Mouse (Mus musculus) ES-Bruce4 (cell line): ENCODE measurements around the gene Rusc2. TPM values are rescaled to one million over a fixed set of nuclear protein-coding genes. Genes with fewer than 3 reads are reported as not detected.

Experiments used
- H3K27ac ChIP-seq: 2 replicates; pipeline ENCODE4 v1.5.1; 2012; ENCODE audit warnings: low read length, inconsistent platforms; ENCODE audit not compliant: insufficient read depth
- H3K27me3 ChIP-seq: 2 replicates; pipeline ENCODE4 v1.6.1; 2012; ENCODE audit warnings: mild to moderate bottlenecking, low read length, inconsistent platforms; ENCODE audit not compliant: control insufficient read depth, poor library complexity, insufficient read depth, severe bottlenecking
- H3K36me3 ChIP-seq: 2 replicates; pipeline ENCODE4 v1.6.1; 2012; ENCODE audit warnings: inconsistent platforms, mild to moderate bottlenecking, low read length, moderate library complexity; ENCODE audit not compliant: control insufficient read depth, poor library complexity, insufficient read depth, severe bottlenecking
- H3K4me1 ChIP-seq: one replicate; pipeline ENCODE4 v1.8.1; 2011; ENCODE audit warnings: low read length; ENCODE audit not compliant: control insufficient read depth, insufficient read depth
- H3K4me3 ChIP-seq: 2 replicates; pipeline ENCODE4 v1.5.1; 2011; ENCODE audit warnings: low read depth, mild to moderate bottlenecking, low read length
- H3K9ac ChIP-seq: 2 replicates; pipeline ENCODE4 v1.6.1; 2012; ENCODE audit warnings: low read depth, mild to moderate bottlenecking, inconsistent platforms; ENCODE audit not compliant: poor library complexity, severe bottlenecking
- H3K9me3 ChIP-seq: replicated peaks from 2 replicates; pipeline ENCODE4 v1.6.1; 2012; ENCODE audit warnings: mild to moderate bottlenecking, low read length, inconsistent platforms; ENCODE audit not compliant: control insufficient read depth, poor library complexity, insufficient read depth, severe bottlenecking
- CTCF ChIP-seq: IDR thresholded peaks from one replicate; pipeline ENCODE4 v1.8.1; 2011; ENCODE audit warnings: low read depth, low read length
- EP300 ChIP-seq: IDR thresholded peaks from 2 replicates; pipeline ENCODE4 v1.6.1; 2011; ENCODE audit warnings: low read depth, low read length; ENCODE audit not compliant: insufficient read depth
- POLR2A ChIP-seq: IDR thresholded peaks from one replicate; pipeline ENCODE4 v1.8.1; 2011; ENCODE audit warnings: low read length; ENCODE audit not compliant: insufficient read depth
- polyA plus RNA-seq: library from polyadenylated mRNA; stranded (reverse); fragments of >200 nt; gene quantifications from 2 replicates; pipeline ENCODE4 v1.2.4, GENCODE M21; 2011; ENCODE audit warnings: low read depth; ENCODE audit not compliant: missing spikeins, insufficient read depth, insufficient read length

The Rusc2 gene
- polyA plus RNA-seq, 1 experiment = 27.0 TPM

DNA sequence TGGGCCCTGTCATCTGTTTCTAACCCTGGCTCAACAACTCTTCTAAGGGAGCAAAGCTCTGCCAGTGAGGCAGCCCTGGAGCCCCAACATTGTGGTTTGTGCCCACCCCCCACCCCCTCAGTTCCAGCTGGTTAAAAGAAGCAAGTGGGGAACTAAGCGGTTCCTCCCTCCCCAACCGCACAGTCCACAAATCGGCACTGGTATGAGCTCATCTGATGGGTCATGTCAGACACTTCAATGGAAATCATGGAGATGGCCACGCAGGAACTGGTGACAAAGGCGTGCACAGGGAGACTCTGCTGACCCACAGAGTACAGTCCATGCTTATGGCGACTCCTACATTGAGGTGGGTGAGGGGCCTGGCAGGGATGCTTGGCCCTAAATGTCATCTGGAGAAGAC, 84.2 kb downstream of the Rusc2 start:
- Histone ChIP-seq H3K4me1 (no peaks in the 10 kb centered on the region), H3K27me3 (no peaks in the 10 kb centered on the region), H3K9me3 (no peaks in the 10 kb centered on the region; the same call in 1 of the 2 replicates), H3K27ac (no peak overlapping the region), H3K9ac (no peak overlapping the region), H3K4me3 (no peak overlapping the region), H3K36me3 (no peaks in the 10 kb centered on the region)
- no peak for TF ChIP-seq CTCF
- TF ChIP-seq EP300 = no peak
- TF ChIP-seq POLR2A = no peak

DNA sequence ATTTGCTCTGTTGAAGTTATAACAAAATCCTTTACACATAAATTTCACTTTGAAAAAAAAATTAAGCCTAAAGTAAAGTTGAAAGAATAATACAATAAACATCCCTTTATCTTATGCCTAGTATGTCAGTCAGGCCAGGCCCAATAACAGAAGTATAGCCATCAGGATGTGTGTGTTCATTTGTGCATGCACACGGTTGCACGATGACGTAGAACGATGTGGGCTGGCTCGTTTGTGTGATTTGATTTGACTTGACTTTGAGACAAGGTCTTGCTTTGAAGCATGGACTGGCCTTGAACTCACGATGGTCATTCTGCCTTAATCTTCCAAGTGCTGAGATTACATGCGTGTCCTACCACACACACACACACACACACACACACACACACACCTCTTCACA, 85.1 kb downstream of the Rusc2 start:
- H3K9ac ChIP-seq = no peak overlapping the region
- no peak overlapping the region for H3K4me3 ChIP-seq
- no peaks in the 10 kb centered on the region for H3K36me3 ChIP-seq
- no peak overlapping the region for H3K27ac ChIP-seq
- no peaks in the 10 kb centered on the region; the same call in 1 of the 2 replicates for H3K9me3 ChIP-seq
- no peaks in the 10 kb centered on the region for H3K27me3 ChIP-seq
- no peaks in the 10 kb centered on the region for H3K4me1 ChIP-seq
- TF ChIP-seq EP300 (no peak), POLR2A (no peak)

DNA sequence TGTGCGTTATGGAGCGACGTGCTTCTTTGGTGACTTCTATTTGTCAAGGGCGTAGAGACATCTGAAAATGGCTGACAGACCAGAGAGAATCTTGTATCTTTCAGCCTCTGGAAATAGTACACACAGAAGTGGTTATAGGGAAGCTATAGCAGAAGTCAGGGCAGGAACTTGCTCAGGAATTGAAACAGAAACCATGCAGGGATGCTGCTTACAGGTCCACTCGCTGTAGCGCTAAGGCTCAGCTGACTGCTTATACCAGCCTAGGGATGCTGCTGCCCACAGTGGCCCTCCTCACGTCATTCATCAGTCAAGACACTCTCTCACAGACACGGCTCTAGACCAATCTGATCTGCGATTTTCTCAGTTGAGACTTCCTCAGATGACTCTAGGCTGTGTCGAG, 88.5 kb downstream of the Rusc2 start:
- Histone ChIP-seq H3K4me1 (no peaks in the 10 kb centered on the region), H3K27ac (no peak overlapping the region), H3K4me3 (no peak overlapping the region), H3K9me3 (no peaks in the 10 kb centered on the region), H3K27me3 (no peaks in the 10 kb centered on the region), H3K36me3 (no peaks in the 10 kb centered on the region), H3K9ac (no peak overlapping the region)
- TF ChIP-seq CTCF (no peak), EP300 (no peak), POLR2A (no peak)

DNA sequence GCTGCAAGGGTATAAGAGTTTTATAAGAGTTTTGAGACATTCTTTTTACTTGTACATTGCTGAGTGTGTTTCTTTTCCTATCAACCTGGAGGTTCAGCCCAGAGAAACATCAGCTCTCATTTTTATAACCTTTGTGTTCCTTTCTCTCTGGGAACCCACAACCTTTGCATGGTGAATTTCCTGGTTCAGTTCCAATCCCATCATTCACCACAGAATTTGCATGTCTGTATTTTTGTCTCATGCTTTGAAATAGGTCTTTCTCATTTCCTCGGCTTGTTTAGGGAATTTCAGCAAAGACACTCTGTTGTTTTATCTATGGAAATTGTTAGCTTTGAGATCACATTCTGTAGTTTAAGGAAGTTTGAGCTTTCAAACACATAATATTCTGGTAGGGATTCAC, 91.9 kb downstream of the Rusc2 start:
- Histone ChIP-seq H3K9ac (no peak overlapping the region), H3K4me3 (no peak overlapping the region), H3K27me3 (no peaks in the 10 kb centered on the region), H3K27ac (no peak overlapping the region), H3K4me1 (no peaks in the 10 kb centered on the region), H3K9me3 (no peaks in the 10 kb centered on the region), H3K36me3 (no peaks in the 10 kb centered on the region)
- TF ChIP-seq POLR2A (no peak), EP300 (no peak), CTCF (no peak)

DNA sequence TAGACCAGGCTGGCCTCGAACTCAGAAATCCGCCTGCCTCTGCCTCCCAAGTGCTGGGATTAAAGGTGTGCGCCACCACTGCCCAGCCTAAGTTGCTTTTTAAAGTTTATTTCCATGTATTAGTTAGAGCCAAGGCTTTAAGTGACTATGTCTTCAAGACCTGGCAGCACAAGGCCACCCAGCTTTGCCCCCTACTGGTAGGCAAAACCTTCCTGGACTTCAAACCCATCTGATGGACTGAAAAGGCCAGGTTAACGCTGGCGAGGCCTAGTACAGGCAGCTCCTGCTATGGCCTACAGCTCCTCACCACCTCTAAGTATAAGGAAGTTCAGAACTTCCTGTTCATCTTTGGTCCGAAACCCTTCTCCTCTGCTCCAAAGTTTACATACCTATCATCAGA, 94.8 kb downstream of the Rusc2 start:
- no peaks in the 10 kb centered on the region for H3K4me1 ChIP-seq
- no peak overlapping the region for H3K4me3 ChIP-seq
- no peaks in the 10 kb centered on the region for H3K27me3 ChIP-seq
- H3K9me3 ChIP-seq = no peaks in the 10 kb centered on the region
- H3K27ac ChIP-seq = no peak overlapping the region
- H3K9ac ChIP-seq = no peak overlapping the region
- peak; percentile 31 for TF ChIP-seq CTCF
- TF ChIP-seq EP300 = no peak
- no peaks in the 10 kb centered on the region for H3K36me3 ChIP-seq

Other genes with a start within 250 kb of the Rusc2 start
- 0.21 and 1.4 TPM in 2 replicates for gene Atp8b5, start 114.8 kb upstream of the Rusc2 start, polyA plus RNA-seq
- gene Fam166b, start 47.2 kb downstream of the Rusc2 start, polyA plus RNA-seq = 2.1 and 2.4 TPM in 2 replicates
- 12.6 and 14.9 TPM in 2 replicates for gene Tesk1, start 60.0 kb downstream of the Rusc2 start, polyA plus RNA-seq
- gene Cd72, start 72.6 kb downstream of the Rusc2 start, polyA plus RNA-seq = not detected in 2 replicates
- not detected in 2 replicates for gene Sit1, start 101.8 kb downstream of the Rusc2 start, polyA plus RNA-seq
- gene Ccdc107, start 110.9 kb downstream of the Rusc2 start, polyA plus RNA-seq = 16.5 and 17.8 TPM in 2 replicates
- gene Arhgef39, start 117.7 kb downstream of the Rusc2 start, polyA plus RNA-seq = 33.1 and 40.8 TPM in 2 replicates
- 0.61 and 0.75 TPM in 2 replicates for gene Car9, start 125.0 kb downstream of the Rusc2 start, polyA plus RNA-seq
- gene Tpm2, start 141.8 kb downstream of the Rusc2 start, polyA plus RNA-seq = 81.8 and 86.0 TPM in 2 replicates
- 24.0 and 24.4 TPM in 2 replicates for gene Creb3, start 180.4 kb downstream of the Rusc2 start, polyA plus RNA-seq
- gene Tln1, start 180.7 kb downstream of the Rusc2 start, polyA plus RNA-seq = 92.5 and 97.2 TPM in 2 replicates
- 27.9 and 30.9 TPM in 2 replicates for gene Rgp1, start 196.7 kb downstream of the Rusc2 start, polyA plus RNA-seq
- gene Gba2, start 196.9 kb downstream of the Rusc2 start, polyA plus RNA-seq = 6.6 and 8.9 TPM in 2 replicates
- not detected in 2 replicates for gene Msmp, start 202.5 kb downstream of the Rusc2 start, polyA plus RNA-seq
- gene Npr2, start 250.0 kb downstream of the Rusc2 start, polyA plus RNA-seq = 3.1 and 5.1 TPM in 2 replicates